Mouse (Mus musculus) intestine, embryonic 14.5 days (tissue): ENCODE data around the gene Trim63. TPM values are rescaled to one million over a fixed set of nuclear protein-coding genes. Genes with fewer than 3 reads are reported as not detected.

Experiments used
- ATAC-seq: fragments of 200-750 bp; cut with Nextera tagmentation; replicated peaks from 2 replicates; pipeline ENCODE4 v1.8.0; 2017; ENCODE audit warnings: low read depth, moderate number of reproducible peaks, moderate TSS enrichment, moderate library complexity; ENCODE audit not compliant: low FRiP score, low TSS enrichment
- DNase-seq: peaks from one replicate; pipeline ENCODE4 v3.0.0-alpha.2; 2018; ENCODE audit warnings: low spot score
- H3K27ac ChIP-seq: fragments of 300-500 bp; sonication (generic); 2 replicates; pipeline ENCODE4 v1.5.1; 2014; ENCODE audit warnings: low read depth, mild to moderate bottlenecking, control low read depth
- H3K27me3 ChIP-seq: fragments of 300-500 bp; sonication (generic); replicated peaks from 2 replicates; pipeline ENCODE4 v1.6.1; 2014; ENCODE audit warnings: low read length, control low read depth; ENCODE audit not compliant: control insufficient read depth, insufficient read depth
- H3K36me3 ChIP-seq: fragments of 300-500 bp; sonication (generic); 2 replicates; pipeline ENCODE4 v1.6.1; 2014; ENCODE audit warnings: low read length, control low read depth; ENCODE audit not compliant: control insufficient read depth, insufficient read depth
- H3K4me1 ChIP-seq: fragments of 300-500 bp; sonication (generic); replicated peaks from 2 replicates; pipeline ENCODE4 v1.6.1; 2014; ENCODE audit warnings: low read length, control low read depth, mixed read lengths; ENCODE audit not compliant: control insufficient read depth, insufficient read depth
- H3K4me2 ChIP-seq: fragments of 300-500 bp; sonication (generic); 2 replicates; pipeline ENCODE4 v1.6.1; 2014; ENCODE audit warnings: low read length
- H3K4me3 ChIP-seq: fragments of 300-500 bp; sonication (generic); 2 replicates; pipeline ENCODE4 v1.5.1; 2014; ENCODE audit warnings: low read depth, low read length, control low read depth, mixed read lengths
- H3K9ac ChIP-seq: fragments of 300-500 bp; sonication (generic); 2 replicates; pipeline ENCODE4 v1.6.1; 2014; ENCODE audit warnings: mild to moderate bottlenecking, low read length
- H3K9me3 ChIP-seq: fragments of 300-500 bp; sonication (generic); 2 replicates; pipeline ENCODE4 v1.6.1; 2016; ENCODE audit warnings: low read length, control low read depth; ENCODE audit not compliant: control insufficient read depth
- WGBS: fragments of 180-500 bp; shearing (Covaris S2); extraction: QIAGEN DNeasy Blood & Tissue Kit; methylation state at CpG from one replicate; pipeline ENCODE4 v1.1.7; 2014; 5-methylcytosine and 5-hydroxymethylcytosine counted together
- polyA plus RNA-seq: library from polyadenylated mRNA; unstranded; fragments of >200 nt; fragmentation: Nextera tagmentation; extraction: Ambion mirVana; gene quantifications from 2 replicates; pipeline ENCODE4 v1.2.1, GENCODE M21; 2014

Gene Trim63
- polyA plus RNA-seq, 1 experiment from 2014 or later, result not detected

DNA sequence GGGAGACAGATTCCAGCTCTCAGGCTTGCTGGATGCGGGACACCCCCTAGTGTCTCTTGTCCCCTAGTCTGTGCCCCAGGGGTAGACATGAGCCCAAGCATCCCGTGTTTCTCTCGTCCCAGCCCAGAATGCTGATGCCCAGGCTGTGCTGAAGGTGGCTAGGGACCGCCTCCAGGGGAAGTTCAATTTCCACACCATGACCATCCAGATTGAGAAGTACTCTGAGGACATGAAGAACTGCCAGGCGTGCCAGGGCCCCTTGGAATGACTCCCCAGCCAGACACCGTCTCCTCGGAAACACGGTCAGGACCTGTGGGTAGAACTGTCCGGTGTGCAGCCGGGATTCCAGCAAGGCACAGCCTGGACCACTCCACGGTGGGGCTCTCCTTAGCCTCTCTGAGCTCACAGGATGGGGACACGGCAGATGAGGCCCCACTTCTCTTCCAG lies 37.4 kb downstream of the Trim63 start:
- 74% methylated on average over 12 of the region's 12 CpGs for WGBS
- no peak overlapping the region for H3K9ac ChIP-seq
- no peak for ATAC-seq
- DNase-seq, result no peak
- no peak overlapping the region for H3K4me2 ChIP-seq
- no peak overlapping the region for H3K27ac ChIP-seq
- no peaks in the 10 kb centered on the region for H3K36me3 ChIP-seq
- no peaks in the 10 kb centered on the region for H3K27me3 ChIP-seq
- H3K4me1 ChIP-seq, result peaks cover 19% of the 10 kb centered on the region
- H3K4me3 ChIP-seq, result no peak overlapping the region
- no peaks in the 10 kb centered on the region for H3K9me3 ChIP-seq

DNA sequence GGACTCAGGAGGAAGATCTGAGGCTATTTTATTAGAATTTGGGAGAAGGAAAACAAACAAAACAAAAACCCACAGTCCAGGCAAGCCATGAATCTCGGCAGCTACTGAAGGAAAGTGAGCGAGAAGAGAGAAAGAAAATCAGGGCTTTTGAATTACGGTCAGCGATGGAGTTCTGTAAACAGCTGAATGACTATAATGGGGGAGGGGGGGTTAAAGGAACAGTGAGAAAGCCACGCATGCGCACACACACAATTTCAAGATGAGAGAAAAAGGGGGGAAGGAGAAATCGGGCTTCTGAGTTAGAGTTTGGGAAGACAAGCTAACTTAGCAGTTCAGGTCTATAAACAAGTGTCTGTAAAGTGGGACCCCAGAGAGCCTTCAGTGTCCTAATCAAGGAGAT lies 38.0 kb downstream of the Trim63 start:
- ATAC-seq, result no peak
- no peak overlapping the region for H3K27ac ChIP-seq
- H3K9me3 ChIP-seq, result no peaks in the 10 kb centered on the region
- H3K4me1 ChIP-seq, result peaks cover 19% of the 10 kb centered on the region
- H3K27me3 ChIP-seq, result no peaks in the 10 kb centered on the region; the same call in 1 of the 2 replicates
- H3K4me2 ChIP-seq, result no peak overlapping the region
- 50% methylated on average over 7 of the region's 7 CpGs for WGBS
- no peak overlapping the region for H3K4me3 ChIP-seq
- H3K36me3 ChIP-seq, result no peaks in the 10 kb centered on the region
- DNase-seq, result no peak
- no peak overlapping the region for H3K9ac ChIP-seq

DNA sequence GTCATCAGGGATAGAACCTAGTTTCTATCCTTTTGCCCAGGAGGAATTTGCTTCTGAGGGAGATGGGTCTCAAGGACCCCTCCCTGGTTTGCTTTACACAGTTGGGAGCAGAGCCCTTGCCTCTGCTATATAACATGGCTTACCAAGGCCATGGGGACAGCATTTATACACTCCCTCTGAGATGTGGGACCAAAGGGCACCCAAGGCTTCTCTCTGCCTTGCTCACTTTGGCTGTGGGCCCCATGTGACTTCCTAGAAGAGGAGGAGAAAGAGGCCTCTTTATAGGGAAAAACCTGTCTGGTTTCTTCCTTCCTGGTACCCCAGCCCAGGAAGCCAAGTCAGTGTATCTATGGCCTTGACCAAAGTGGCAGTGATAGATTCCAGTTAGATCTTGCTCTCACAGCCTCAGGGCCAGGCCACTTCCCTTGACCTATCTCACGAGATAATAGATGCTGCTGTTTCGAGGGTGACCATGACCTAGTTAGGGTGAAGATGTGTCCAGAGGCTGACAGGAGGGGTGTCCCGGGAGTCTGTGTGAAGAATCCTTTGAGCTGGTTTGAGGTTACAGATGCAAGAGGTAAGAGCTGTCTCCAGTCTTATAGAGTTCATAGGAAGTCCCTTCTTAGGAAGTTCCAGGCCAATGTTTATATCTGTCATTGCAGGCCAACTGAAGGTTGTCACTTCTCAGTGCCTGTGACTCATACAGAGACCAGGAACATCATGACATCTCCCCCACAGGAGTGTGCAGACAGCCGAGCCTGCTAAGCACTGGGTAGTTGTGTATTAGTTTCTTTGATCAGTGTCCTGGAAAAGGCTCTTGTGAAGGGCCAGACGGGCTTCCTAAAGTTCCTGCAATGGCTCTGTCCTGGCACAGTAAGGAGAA lies 38.8 kb downstream of the Trim63 start:
- H3K4me2 ChIP-seq, result no peak overlapping the region
- H3K4me1 ChIP-seq, result peaks cover 19% of the 10 kb centered on the region
- no peaks in the 10 kb centered on the region for H3K9me3 ChIP-seq
- no peaks in the 10 kb centered on the region for H3K36me3 ChIP-seq
- DNase-seq (no peak), ATAC-seq (no peak)
- 61% methylated on average over 5 of the region's 5 CpGs for WGBS
- no peak overlapping the region for H3K9ac ChIP-seq
- H3K27me3 ChIP-seq, result no peaks in the 10 kb centered on the region; the same call in 1 of the 2 replicates
- no peak overlapping the region for H3K4me3 ChIP-seq
- H3K27ac ChIP-seq, result no peak overlapping the region

DNA sequence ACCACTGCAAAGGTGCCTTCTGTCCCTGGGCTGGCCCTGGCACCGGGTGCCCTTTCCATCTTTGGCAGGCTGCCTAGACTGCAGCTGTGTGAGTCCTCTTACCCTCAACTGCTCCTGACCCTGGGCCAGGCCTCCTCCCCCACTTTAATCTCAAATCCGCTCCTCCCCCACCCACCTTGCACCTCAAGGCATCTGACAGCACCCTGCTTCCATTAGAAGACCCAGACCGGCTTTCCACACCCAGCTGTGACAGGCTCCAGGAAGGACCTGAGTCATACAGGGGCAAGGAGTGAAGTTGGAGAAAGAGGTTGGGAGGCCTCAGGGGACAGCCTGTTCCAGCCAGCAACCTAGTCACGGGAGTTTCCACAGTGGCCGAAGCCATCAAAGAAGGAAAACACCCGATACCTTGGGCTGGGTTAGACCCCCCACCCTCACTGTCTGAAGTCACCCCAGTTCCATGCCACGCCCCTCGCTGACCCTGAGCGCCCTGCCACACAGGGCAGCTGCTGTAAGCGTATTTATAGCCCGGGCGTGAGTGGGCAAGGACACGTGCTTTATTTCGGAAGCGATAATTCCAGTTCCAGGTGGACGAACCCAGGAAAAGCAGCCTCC lies 41.0 kb downstream of the Trim63 start:
- H3K9ac ChIP-seq, result no peak overlapping the region
- H3K36me3 ChIP-seq, result no peaks in the 10 kb centered on the region
- H3K4me2 ChIP-seq, result 0 out of 2 replicates have a peak overlapping the region, but pooled peaks have one; percentile 2
- no peaks in the 10 kb centered on the region; the same call in 1 of the 2 replicates for H3K27me3 ChIP-seq
- 30% methylated on average over 16 of the region's 16 CpGs for WGBS
- ATAC-seq, result no peak
- H3K4me1 ChIP-seq, result peaks cover 21% of the 10 kb centered on the region
- no peaks in the 10 kb centered on the region for H3K9me3 ChIP-seq
- no peak overlapping the region for H3K27ac ChIP-seq
- H3K4me3 ChIP-seq, result no peak overlapping the region
- DNase-seq, result no peak

DNA sequence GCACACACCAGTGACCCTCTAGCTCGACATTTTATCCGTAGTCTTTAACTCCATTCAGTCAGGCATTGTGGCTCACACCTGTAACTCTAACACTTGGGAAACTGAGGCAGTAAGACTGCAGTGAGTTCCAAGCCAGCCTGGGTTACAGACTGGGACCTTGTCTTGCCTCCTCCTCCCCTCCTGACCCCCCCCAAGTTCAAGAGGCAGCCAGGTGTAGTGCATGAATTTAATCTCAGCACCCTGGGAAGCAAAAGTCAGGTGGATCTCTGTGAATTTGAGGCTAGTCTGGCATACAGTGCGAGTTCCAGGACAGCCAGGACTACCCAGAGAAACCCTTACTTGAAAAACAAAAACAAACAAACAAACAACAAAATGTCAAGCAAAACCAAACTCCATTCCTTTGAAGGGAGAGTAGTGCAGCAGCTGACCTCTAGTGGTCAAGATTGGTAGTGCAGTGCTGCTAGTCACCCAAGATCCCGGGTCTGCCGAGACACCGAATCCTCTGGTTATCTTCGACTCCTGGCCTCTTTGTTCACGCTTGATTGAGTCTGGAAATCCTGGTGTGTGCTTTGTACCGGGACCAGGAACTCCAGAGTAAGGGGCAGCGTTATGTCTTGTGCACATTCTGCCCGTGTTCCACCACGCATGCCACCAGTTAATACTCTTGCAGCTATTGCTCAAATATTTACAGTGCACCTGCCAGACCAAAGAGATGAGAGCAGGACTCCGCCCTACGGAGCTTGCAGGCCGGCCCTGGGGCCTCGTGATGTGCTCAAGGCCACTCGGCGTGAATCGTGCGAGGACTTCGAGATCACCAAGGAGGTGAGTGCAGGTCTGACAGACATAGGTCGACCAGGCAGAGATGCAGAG lies 41.9 kb downstream of the Trim63 start:
- H3K27me3 ChIP-seq, result no peaks in the 10 kb centered on the region; the same call in 1 of the 2 replicates
- no peak overlapping the region for H3K9ac ChIP-seq
- peak overlapping the region; percentile 62 for H3K27ac ChIP-seq
- peak overlapping the region; percentile 36 for H3K4me2 ChIP-seq
- DNase-seq (peak; percentile 90), ATAC-seq (peak; percentile 20)
- H3K36me3 ChIP-seq, result no peaks in the 10 kb centered on the region
- peaks cover 16% of the 10 kb centered on the region for H3K4me1 ChIP-seq
- no peaks in the 10 kb centered on the region for H3K9me3 ChIP-seq
- WGBS, result 15% methylated on average over 22 of the region's 22 CpGs
- 0 out of 2 replicates have a peak overlapping the region, but pooled peaks have one; percentile 1 for H3K4me3 ChIP-seq

DNA sequence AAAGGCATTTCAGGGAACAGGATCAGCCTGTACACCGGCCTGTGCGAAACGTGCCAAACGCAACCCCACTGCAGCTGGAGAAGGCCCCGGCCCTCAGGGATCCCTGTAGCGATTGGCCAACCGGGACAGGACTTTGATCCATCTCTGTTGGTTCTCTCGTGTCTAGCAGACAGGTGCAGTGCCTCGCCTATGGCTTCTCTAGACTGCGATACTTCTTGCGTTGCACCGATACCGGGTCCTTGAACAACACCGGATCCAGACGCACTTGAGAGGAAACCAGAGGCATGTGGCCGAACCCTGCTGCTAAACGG lies 42.5 kb downstream of the Trim63 start:
- no peaks in the 10 kb centered on the region for H3K9me3 ChIP-seq
- H3K27me3 ChIP-seq, result no peaks in the 10 kb centered on the region; the same call in 1 of the 2 replicates
- 0 out of 2 replicates have a peak overlapping the region, but pooled peaks have one; percentile 1 for H3K4me3 ChIP-seq
- peak overlapping the region; percentile 62; the same call in 1 of the 2 replicates for H3K27ac ChIP-seq
- DNase-seq (peak; percentile 65), ATAC-seq (peak; percentile 34)
- no peak overlapping the region for H3K9ac ChIP-seq
- 32% methylated on average over 17 of the region's 17 CpGs for WGBS
- peak overlapping the region; percentile 36 for H3K4me2 ChIP-seq
- peaks cover 14% of the 10 kb centered on the region for H3K4me1 ChIP-seq
- no peaks in the 10 kb centered on the region for H3K36me3 ChIP-seq

DNA sequence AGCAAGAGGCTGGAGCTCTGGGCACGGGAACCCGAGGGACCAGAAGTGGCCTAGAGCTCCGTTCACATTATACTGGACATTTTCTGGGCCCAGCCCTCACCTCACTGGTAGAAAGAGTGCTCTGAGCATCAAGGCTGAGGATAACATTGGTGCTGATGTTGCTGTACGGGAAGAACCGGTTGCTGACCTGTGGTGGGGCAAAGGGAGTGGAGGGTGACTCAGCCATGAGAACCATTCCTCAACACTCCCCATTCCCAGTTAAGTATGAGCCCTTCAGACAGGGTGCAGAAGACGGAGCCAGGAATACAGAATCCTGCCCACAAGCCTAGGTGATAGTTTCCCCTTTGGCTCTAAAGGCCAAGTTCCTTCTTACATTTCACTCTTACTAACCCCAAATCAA lies 44.7 kb downstream of the Trim63 start:
- H3K4me3 ChIP-seq, result no peak overlapping the region
- no peak overlapping the region for H3K9ac ChIP-seq
- 88% methylated on average over 6 of the region's 6 CpGs for WGBS
- H3K4me1 ChIP-seq, result peaks cover 9% of the 10 kb centered on the region
- no peak for DNase-seq
- no peaks in the 10 kb centered on the region for H3K9me3 ChIP-seq
- H3K36me3 ChIP-seq, result no peaks in the 10 kb centered on the region
- H3K27ac ChIP-seq, result no peak overlapping the region
- no peak for ATAC-seq
- H3K27me3 ChIP-seq, result no peaks in the 10 kb centered on the region; the same call in 1 of the 2 replicates
- no peak overlapping the region for H3K4me2 ChIP-seq

DNA sequence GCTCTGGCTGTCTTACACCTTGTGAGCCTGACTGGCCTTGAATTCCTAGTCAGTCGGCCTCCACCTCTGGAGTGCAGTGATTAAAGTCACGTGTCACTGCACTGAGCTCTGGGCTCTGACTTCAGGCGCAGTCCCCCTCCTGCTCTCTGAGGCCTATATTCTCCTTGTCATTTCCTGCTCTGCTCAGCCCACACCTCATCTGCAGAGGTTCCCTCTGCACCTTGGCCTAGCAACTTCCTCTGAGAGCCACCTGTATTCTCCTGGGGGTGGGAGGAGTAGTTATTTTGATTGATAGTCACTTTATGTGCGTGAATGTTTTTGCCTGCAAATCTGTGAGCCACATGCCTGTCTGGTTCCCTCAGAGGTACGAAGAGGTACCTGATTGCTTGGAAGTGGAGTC lies 46.3 kb downstream of the Trim63 start:
- H3K9me3 ChIP-seq, result no peaks in the 10 kb centered on the region
- H3K9ac ChIP-seq, result no peak overlapping the region
- DNase-seq, result peak; percentile 65
- H3K27me3 ChIP-seq, result no peaks in the 10 kb centered on the region; the same call in 1 of the 2 replicates
- ATAC-seq, result peak; percentile 65
- H3K27ac ChIP-seq, result peak overlapping the region; percentile 51; the same call in 1 of the 2 replicates
- H3K4me1 ChIP-seq, result peaks cover 7% of the 10 kb centered on the region
- WGBS, result 24% methylated on average over 5 of the region's 5 CpGs
- H3K36me3 ChIP-seq, result no peaks in the 10 kb centered on the region
- H3K4me2 ChIP-seq, result no peak overlapping the region
- H3K4me3 ChIP-seq, result no peak overlapping the region
